Mouse (Mus musculus) frontal cortex, adult 2 months (tissue): Measurements from ENCODE around the gene Ccdc62. TPM values are rescaled to one million over a fixed set of nuclear protein-coding genes. Genes with fewer than 3 reads are reported as not detected.

Experiments
- DNase-seq, 2 experiments: peaks; one replicate each; pipeline ENCODE4 v3.0.0; 2022; ENCODE audit warnings: low spot score in 1 of 2; ENCODE audit errors: extremely low spot score in 1 of 2
- polyA plus RNA-seq: library from polyadenylated mRNA; depleted of rRNA; stranded (reverse); fragments of >200 nt; gene quantifications from 2 replicates; pipeline ENCODE4 v1.2.3, GENCODE M21; 2012; rRNA removed

Ccdc62 gene
- 5.2 and 8.1 TPM in 2 replicates for polyA plus RNA-seq

DNA sequence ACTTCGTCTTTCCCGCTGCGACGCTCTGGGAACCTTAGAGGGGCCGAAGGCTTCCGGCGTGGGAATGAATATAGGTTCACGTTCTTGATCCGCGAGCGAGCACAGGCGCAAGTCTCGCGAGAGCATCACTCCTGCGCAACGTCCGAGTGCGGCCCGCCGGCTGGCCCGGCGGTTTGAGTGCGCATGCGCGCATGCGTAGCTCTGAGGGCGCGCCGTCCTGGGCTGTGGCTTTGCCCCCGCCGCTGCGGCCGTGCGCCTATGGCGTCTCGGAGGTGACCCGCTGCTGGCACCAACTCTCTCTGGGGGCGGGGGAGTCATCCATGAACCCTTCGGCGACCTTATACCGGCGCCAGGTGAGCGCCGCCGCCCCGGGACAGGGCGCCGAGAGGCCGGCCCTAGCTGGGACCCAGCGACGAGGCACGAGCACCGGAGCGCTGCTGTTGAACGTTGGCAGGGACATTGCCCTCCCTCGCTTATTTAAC is at the start of gene Ccdc62:
Gene Ccdc62, plus strand, starts transcription at position 172 of the 482 bp plus-strand sequence.
- DNase-seq: peak; percentile 78 to 93

GRCm38 (mm10) chr5:123880778-123881177 is 49.7 kb upstream of the Ccdc62 start:
- DNase-seq: no peak

DNA sequence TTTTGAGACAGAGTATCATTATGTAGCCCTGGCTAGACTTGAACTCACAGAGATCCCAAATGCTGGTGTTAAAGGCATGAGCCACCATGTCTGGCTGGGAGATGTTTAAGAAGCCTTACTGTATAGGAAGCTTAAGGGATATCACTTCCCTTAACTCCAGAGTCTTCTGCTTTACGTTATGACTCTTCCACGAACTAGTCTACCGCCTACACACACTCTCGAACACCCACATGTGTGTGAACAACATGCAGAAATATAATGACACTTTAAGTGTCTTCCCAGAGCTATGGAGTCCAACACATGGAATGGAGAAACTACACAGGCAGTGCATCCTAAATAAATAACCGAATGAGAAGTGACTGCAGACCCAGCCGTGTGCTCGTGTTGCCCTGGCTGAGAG is 46.6 kb upstream of the Ccdc62 start:
- DNase-seq: peak in 1 of 2 experiments; percentile 46

- DNase-seq: no peak
These were observed 46.1 kb upstream of the Ccdc62 start for GRCm38 (mm10) chr5:123884332-123884731.

DNA sequence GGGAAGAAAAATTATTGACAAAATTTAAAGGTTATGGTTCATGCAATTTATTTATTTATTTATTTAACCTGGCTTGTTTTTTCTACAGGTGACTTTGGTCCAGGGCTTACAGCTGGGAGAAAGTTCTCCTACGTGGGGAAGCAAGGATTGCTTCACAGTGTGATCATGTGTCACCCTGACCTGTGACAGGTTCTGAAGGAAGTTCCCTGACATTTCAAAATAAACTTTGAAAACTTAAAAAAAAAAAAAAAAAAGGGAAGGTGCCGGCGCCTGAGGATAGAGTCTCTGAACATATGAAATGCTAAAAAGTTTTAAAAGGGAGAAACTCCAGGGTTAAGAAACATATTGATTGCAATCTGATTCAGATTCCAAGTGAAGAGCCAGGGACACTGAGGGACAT is 44.1 kb upstream of the Ccdc62 start:
- no peak for DNase-seq

DNA sequence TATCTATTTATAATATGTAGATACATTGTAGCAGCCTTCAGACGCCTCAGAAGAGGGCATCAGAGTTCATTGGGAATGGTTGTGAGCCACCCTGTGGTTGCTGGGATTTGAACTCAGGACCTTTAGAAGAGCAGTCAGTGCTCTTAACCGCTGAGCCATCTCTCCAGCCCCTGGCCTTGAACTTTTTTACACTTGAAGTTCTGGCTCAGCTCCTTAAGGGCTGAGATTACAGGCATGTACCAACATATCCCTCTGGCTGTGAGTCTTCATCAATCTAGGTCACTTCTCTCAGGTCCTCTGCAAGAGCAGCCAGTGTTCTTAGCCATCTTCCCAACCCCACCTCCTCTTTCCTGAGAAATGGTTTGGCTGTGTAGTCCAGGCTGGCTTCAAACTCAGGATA is 40.2 kb upstream of the Ccdc62 start:
- no peak for DNase-seq

DNA sequence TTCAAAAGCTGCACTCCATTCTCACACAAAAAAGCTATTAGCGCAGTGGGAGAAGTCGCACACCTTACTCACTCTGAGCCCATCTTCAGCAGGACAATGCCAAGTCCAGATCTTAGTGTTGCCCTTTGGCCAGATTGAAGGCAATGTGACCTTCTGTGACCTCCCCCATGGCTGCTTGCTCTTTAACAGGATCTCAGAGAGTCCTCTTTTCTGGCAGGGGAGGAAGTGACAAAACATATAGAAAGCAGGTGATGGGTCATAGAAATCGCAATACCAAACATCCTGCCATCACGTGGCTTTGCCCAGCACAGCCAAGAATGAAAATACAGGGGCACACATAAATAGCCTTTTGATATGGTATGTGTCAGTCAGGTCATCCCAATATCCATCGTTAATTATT is 39.5 kb upstream of the Ccdc62 start:
- DNase-seq: no peak

DNA sequence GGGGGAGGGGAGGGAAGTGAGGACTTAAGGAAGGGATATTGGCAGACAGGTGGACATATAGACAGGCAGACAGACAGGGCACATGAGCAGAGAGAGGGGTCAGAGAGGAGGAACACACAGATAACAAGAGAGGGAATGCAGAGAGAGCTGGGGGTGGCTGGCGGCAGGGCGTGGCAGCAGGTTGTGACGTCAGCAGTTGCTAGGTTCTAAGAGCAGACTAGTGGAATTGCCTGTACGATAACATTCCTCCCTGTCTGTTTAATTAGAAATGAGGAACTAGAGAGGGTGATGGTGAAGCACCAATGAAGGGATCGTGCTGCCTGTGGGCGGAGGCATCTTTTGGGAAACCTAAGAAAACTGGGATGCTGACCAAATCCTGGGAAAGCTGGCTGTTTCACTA is 38.8 kb upstream of the Ccdc62 start:
- DNase-seq: peak in 1 of 2 experiments; percentile 57

DNA sequence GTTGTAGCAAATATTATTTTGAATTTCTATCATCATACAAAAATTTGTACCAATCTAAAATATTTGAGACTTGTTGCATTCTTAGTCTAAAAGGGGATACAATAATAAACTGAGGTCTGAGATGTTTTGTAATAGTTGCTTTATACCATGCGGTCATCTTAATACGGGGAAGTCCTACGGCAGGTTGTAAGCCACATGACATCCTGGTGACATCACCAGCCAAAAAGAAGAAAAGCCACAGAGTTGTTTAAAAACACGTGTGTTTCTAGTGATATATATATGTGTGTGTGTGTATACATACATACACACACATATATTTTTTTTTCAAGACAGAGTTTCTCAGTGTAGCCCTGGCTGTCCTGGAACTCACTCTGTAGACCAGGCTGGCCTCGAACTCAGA is 37.0 kb upstream of the Ccdc62 start:
- DNase-seq: no peak

- DNase-seq: no peak
These were observed 34.1 kb upstream of the Ccdc62 start for GRCm38 (mm10) chr5:123896395-123896794.

GRCm38 (mm10) chr5:123897352-123897751 is 33.1 kb upstream of the Ccdc62 start:
- DNase-seq: no peak

DNA sequence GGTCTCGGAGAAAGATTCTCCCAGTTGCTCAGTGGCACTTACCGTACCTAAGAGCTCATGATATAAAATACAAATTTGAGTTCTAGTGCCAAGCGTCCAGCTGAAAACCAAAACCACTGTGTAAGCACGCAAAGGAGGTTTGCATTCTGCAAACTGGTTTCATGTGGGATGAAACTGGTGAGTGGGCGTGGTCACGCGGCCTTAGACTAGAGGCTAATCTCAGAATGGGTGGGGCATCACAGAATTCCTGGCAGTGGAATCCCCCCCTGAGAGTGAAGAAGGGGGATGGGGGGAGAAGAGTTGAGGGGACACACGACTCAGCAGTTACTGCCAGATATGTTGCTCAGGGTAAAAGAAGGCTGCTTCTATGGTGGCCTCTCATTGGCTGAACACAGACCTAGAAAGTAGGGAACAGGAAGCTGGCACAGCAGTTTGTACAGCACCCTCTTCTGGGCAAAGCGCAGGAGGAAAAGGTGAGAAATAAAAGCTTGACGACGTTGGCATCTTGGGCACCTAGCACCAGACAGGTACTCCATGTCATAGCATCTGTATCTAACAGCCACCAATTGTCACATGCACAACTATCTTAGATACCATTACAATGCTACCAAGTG is 26.3 kb upstream of the Ccdc62 start:
- no peak for DNase-seq

- DNase-seq: no peak
These were observed 24.1 kb upstream of the Ccdc62 start for GRCm38 (mm10) chr5:123906146-123906975.

DNA sequence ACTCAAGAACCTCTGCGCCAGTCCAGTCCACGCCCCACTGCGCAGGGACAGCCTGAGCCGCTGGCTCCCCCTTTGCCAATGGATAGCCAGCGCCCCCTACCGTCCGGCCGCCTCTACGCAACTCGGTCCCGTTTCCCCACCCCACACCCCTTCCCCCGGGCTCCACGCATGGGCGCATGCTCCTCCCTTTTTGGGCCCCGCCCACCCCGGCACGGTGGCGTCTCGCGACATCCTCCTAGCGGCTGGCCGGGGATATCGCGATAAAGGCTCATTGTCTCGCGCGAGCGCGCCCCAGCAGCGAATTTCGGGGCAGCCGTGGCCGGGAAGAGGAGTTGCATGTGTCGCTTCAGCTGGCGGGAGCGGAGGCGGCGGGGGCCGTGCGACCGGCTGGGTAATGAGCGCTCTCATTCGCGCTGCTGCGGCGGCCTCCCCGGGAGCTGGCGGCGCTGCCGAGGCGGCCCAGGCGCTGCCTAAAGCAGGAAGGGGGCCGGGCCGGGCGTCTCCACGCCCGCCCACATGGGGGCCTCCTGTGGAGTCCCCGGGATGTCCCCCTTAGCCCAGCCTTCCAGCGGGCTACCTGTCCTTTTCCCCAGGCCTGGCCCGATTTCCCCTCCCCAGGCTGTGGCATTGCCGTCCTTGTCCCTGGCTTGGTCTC is 23.4 kb upstream of the Ccdc62 start, which contains the start of gene Denr:
Gene Denr, plus strand, starts transcription at position 200 of the 655 bp plus-strand sequence.
- DNase-seq: peak; percentile 91 to 99

GRCm38 (mm10) chr5:123907631-123907977 is 22.9 kb upstream of the Ccdc62 start:
- no peak for DNase-seq

DNA sequence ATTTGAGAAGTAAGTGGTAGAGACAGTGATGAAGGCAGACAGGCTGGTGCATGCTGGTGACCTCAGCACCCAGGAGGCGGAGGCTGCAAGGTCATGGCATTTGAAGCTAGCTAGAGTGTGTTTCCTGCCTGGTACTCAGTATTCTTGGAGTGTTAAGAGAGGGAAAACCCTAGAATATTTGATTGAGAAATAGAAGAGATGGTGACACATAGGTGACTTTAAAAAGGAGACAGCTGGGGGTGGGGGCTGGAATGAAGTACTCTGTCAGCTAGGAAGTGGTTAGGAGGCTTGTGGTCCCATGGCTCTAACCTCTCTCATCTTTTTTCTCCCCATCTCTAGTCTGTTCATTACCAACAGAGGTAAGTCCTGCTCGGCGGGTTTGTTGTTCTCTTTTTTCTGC is 15.6 kb upstream of the Ccdc62 start:
- DNase-seq: no peak

- DNase-seq: no peak
These were observed 8.4 kb upstream of the Ccdc62 start for GRCm38 (mm10) chr5:123922112-123922511.

DNA sequence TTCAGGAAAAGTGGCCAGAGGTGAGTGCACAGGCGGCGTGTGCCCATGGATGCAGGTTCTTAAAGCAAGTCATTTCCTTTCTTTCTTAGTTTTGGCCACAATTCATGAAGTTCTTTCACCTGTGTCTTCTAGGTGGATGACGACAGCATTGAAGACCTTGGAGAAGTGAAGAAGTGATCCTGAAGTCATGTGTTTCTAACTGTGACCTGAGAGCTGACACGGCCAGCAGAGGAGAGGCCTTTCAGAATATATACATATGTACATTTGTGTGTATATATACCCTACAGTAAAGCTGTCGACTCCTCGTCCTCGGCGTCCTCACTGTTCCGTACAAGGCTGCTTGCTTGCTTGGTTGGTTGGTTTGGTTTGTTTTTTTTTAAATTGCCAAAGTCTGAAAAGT is 3.4 kb upstream of the Ccdc62 start, which contains the start of gene Gm43518:
Gene Gm43518, plus strand, starts transcription at position 301 of the 400 bp plus-strand sequence.
- DNase-seq: no peak

GRCm38 (mm10) chr5:123931131-123931530 is 652 bp downstream of the Ccdc62 start:
- no peak for DNase-seq

- no peak for DNase-seq
These were observed 2.4 kb downstream of the Ccdc62 start for GRCm38 (mm10) chr5:123932927-123933326.

- DNase-seq: no peak
These were observed 3.1 kb downstream of the Ccdc62 start for GRCm38 (mm10) chr5:123933556-123933955.
